Mouse (Mus musculus) megakaryocyte, embryonic 14.5 days (primary cell): ENCODE measurements at regions not wholly inside any gene's neighbourhood (a gene's known extent, or its start where the extent isn't known, plus 50 kb on each side); places are given as distances from the start of the nearest gene placed in this dataset.

Experiments used
- FLI1 ChIP-seq: IDR thresholded peaks from 2 replicates; pipeline ENCODE4 v1.6.1; 2012; ENCODE audit warnings: low read length, inconsistent platforms, mixed read lengths
- GATA1 ChIP-seq: IDR thresholded peaks from 3 replicates; pipeline ENCODE4 v1.6.1; 2012; ENCODE audit warnings: mixed read lengths, low read length, inconsistent platforms, borderline replicate concordance

DNA sequence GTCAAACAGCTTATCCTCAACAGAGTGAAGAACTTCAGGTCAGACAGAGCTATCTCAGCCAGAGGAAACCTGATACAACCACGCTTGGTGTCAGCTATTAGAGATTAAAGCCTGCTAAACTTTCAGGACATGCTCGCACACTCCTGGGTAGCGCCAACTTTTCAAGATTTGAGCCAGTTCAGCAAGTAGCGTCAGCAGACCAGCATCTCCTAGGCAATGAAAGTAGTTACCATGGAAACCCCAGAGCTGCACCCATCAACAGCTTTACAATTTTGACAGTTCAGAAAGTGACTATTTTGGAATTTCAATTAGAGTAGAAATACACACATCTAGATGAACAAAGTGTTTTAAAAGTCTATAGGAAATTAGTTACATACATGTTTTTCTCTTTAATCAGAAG, 154.8 kb downstream of the Cd83 start:
- TF ChIP-seq GATA1 (no peak), FLI1 (no peak)
